Mouse (Mus musculus): ENCODE measurements around the gene Zfp423. TPM values are rescaled to one million over a fixed set of nuclear protein-coding genes. Genes with fewer than 3 reads are reported as not detected.
A peak's percentile ranks its signal among the peaks of the same experiment; 100 is the strongest.

The Zfp423 gene
- polyA plus RNA-seq, 1 experiment from 2014 or later = 18.1 TPM

- peaks cover 32% of the 10 kb centered on the region for H3K27me3 ChIP-seq (ENCODE audit: insufficient read depth, low read length)
- peak; percentile 64 for TF ChIP-seq CTCF (IDR thresholded peaks at IDR 0.05; ENCODE audit: low read depth)
- ATAC-seq (ENCODE audit: insufficient read depth) (peak; percentile 81), DNase-seq (peak; percentile 92)
- H3K27ac ChIP-seq (ENCODE audit: low read depth) = peak overlapping the region; percentile 98
- peak overlapping the region; percentile 79 for H3K4me3 ChIP-seq (ENCODE audit: low read depth, low read length)
- no peaks in the 10 kb centered on the region for H3K9me3 ChIP-seq (ENCODE audit: low read depth, low read length)
- peak overlapping the region; percentile 92 for H3K9ac ChIP-seq
- no peaks in the 10 kb centered on the region for H3K36me3 ChIP-seq (ENCODE audit: insufficient read depth)
- under 1% methylated on average over 61 of the region's 76 CpGs for WGBS
- peak overlapping the region; percentile 97 for H3K4me2 ChIP-seq
- H3K4me1 ChIP-seq (ENCODE audit: insufficient read depth) = peaks cover 12% of the 10 kb centered on the region
Measured at GRCm38 (mm10) chr8:87960061-87960749, 810 bp upstream of the Zfp423 start.

GRCm38 (mm10) chr8:87958451-87959319, 710 bp downstream of the Zfp423 start:
- H3K4me3 ChIP-seq (ENCODE audit: low read depth, low read length) = peak overlapping the region; percentile 79
- H3K4me2 ChIP-seq = peak overlapping the region; percentile 97
- H3K9me3 ChIP-seq (ENCODE audit: low read depth, low read length) = no peaks in the 10 kb centered on the region
- peak overlapping the region; percentile 92 for H3K9ac ChIP-seq
- under 1% methylated on average over 86 of the region's 115 CpGs for WGBS
- peak overlapping the region; percentile 98 for H3K27ac ChIP-seq (ENCODE audit: low read depth)
- H3K4me1 ChIP-seq (ENCODE audit: insufficient read depth) = peaks cover 12% of the 10 kb centered on the region
- no peaks in the 10 kb centered on the region for H3K36me3 ChIP-seq (ENCODE audit: insufficient read depth)
- peak; percentile 86 for DNase-seq
- H3K27me3 ChIP-seq (ENCODE audit: insufficient read depth, low read length) = peaks cover 28% of the 10 kb centered on the region
- peak; percentile 56 for ATAC-seq (ENCODE audit: insufficient read depth)
- no peak for TF ChIP-seq CTCF (IDR thresholded peaks at IDR 0.05; ENCODE audit: low read depth)

- peak; percentile 2; the same call in 1 of the 2 replicates for ATAC-seq (ENCODE audit: insufficient read depth)
- H3K27ac ChIP-seq (ENCODE audit: low read depth) = peak overlapping the region; percentile 98
- peak overlapping the region; percentile 92 for H3K9ac ChIP-seq
- no peaks in the 10 kb centered on the region for H3K9me3 ChIP-seq (ENCODE audit: low read depth, low read length)
- peaks cover 24% of the 10 kb centered on the region for H3K27me3 ChIP-seq (ENCODE audit: insufficient read depth, low read length)
- DNase-seq = peak; percentile 76
- H3K4me1 ChIP-seq (ENCODE audit: insufficient read depth) = peaks cover 12% of the 10 kb centered on the region
- no peaks in the 10 kb centered on the region for H3K36me3 ChIP-seq (ENCODE audit: insufficient read depth)
- peak overlapping the region; percentile 97 for H3K4me2 ChIP-seq
- TF ChIP-seq CTCF (IDR thresholded peaks at IDR 0.05; ENCODE audit: low read depth) = no peak
- peak overlapping the region; percentile 79 for H3K4me3 ChIP-seq (ENCODE audit: low read depth, low read length)
- under 1% methylated on average over 20 of the region's 20 CpGs for WGBS
Measured at GRCm38 (mm10) chr8:87957871-87958450, 1.4 kb downstream of the Zfp423 start.

- WGBS = 69% methylated on average over 5 of the region's 5 CpGs
- no peak for TF ChIP-seq CTCF (IDR thresholded peaks at IDR 0.05; ENCODE audit: low read depth)
- H3K4me2 ChIP-seq = no peak overlapping the region
- H3K9me3 ChIP-seq (ENCODE audit: low read depth, low read length) = no peaks in the 10 kb centered on the region
- peaks cover 6% of the 10 kb centered on the region; the same call in 1 of the 2 replicates for H3K4me1 ChIP-seq (ENCODE audit: insufficient read depth)
- peaks cover 5% of the 10 kb centered on the region; the same call in 1 of the 2 replicates for H3K27me3 ChIP-seq (ENCODE audit: insufficient read depth, low read length)
- no peak overlapping the region for H3K9ac ChIP-seq
- DNase-seq (no peak), ATAC-seq (ENCODE audit: insufficient read depth) (no peak)
- H3K27ac ChIP-seq (ENCODE audit: low read depth) = no peak overlapping the region
- no peak overlapping the region for H3K4me3 ChIP-seq (ENCODE audit: low read depth, low read length)
- H3K36me3 ChIP-seq (ENCODE audit: insufficient read depth) = no peaks in the 10 kb centered on the region
Measured at GRCm38 (mm10) chr8:87956001-87956400, 3.4 kb downstream of the Zfp423 start.

- ATAC-seq (ENCODE audit: insufficient read depth) (no peak), DNase-seq (no peak)
- H3K9me3 ChIP-seq (ENCODE audit: low read depth, low read length) = no peaks in the 10 kb centered on the region
- H3K27me3 ChIP-seq (ENCODE audit: insufficient read depth, low read length) = no peaks in the 10 kb centered on the region
- H3K36me3 ChIP-seq (ENCODE audit: insufficient read depth) = no peaks in the 10 kb centered on the region
- H3K27ac ChIP-seq (ENCODE audit: low read depth) = no peak overlapping the region
- no peak overlapping the region for H3K4me2 ChIP-seq
- WGBS = 60% methylated on average over 5 of the region's 5 CpGs
- TF ChIP-seq CTCF (IDR thresholded peaks at IDR 0.05; ENCODE audit: low read depth) = no peak
- peaks cover 6% of the 10 kb centered on the region; the same call in 1 of the 2 replicates for H3K4me1 ChIP-seq (ENCODE audit: insufficient read depth)
- H3K4me3 ChIP-seq (ENCODE audit: low read depth, low read length) = no peak overlapping the region
- no peak overlapping the region for H3K9ac ChIP-seq
Measured at GRCm38 (mm10) chr8:87953473-87953872, 5.9 kb downstream of the Zfp423 start.

- ATAC-seq (ENCODE audit: insufficient read depth) = no peak
- Histone ChIP-seq H3K36me3 (ENCODE audit: insufficient read depth) (no peaks in the 10 kb centered on the region), H3K4me1 (ENCODE audit: insufficient read depth) (peaks cover under 1% of the 10 kb centered on the region; the same call in 1 of the 2 replicates), H3K27me3 (ENCODE audit: insufficient read depth, low read length) (no peaks in the 10 kb centered on the region), H3K4me3 (ENCODE audit: low read depth, low read length) (no peak overlapping the region), H3K4me2 (no peak overlapping the region), H3K27ac (ENCODE audit: low read depth) (no peak overlapping the region), H3K9ac (no peak overlapping the region), H3K9me3 (ENCODE audit: low read depth, low read length) (no peaks in the 10 kb centered on the region)
- no peak for TF ChIP-seq CTCF (IDR thresholded peaks at IDR 0.05; ENCODE audit: low read depth)
- no peak for DNase-seq
- 77% methylated on average over 6 of the region's 6 CpGs for WGBS
Measured at GRCm38 (mm10) chr8:87952298-87952697, 7.1 kb downstream of the Zfp423 start.

All from lung, embryonic 14.5 days (tissue).